Mouse (Mus musculus) left cerebral cortex, adult 2 months (tissue): ENCODE results near the gene Esx1. TPM values are rescaled to one million over a fixed set of nuclear protein-coding genes. Genes with fewer than 3 reads are reported as not detected.
A peak's percentile ranks its signal among the peaks of the same experiment; 100 is the strongest.

Source experiments
- DNase-seq, 2 experiments: peaks; one replicate each; pipeline ENCODE4 v3.0.0; 2021 to 2022; ENCODE audit warnings: low spot score in 2 of 2, mixed read lengths in 1 of 2; ENCODE audit errors: extremely low spot score in 1 of 2
- H3K27ac ChIP-seq: fragments of 200-600 bp; 2 replicates; pipeline ENCODE4 v1.8.1; 2022
- H3K4me3 ChIP-seq: fragments of 200-600 bp; 2 replicates; pipeline ENCODE4 v1.8.1; 2022
- CTCF ChIP-seq: fragments of 200-600 bp; IDR thresholded peaks from 2 replicates; pipeline ENCODE4 v1.8.1; 2022; ENCODE audit warnings: antibody characterized with exemption, mild to moderate bottlenecking, moderate library complexity
- intact Hi-C: fragments of 180-260 bp; cut with DNase I; formaldehyde crosslinking; loops from one replicate; pipeline ENCODE4 v1.15.1; 2025
- total RNA-seq, 2 experiments: library from RNA; stranded (reverse); gene quantifications; 2 replicates each; pipeline ENCODE4 v1.2.3; 2021

Esx1 gene
- total RNA-seq, 2 experiments from 2014 or later, result not detected

- H3K27ac ChIP-seq, result no peak overlapping the region
- H3K4me3 ChIP-seq, result no peak overlapping the region
- TF ChIP-seq CTCF, result peak; percentile 22
- intact Hi-C loops, result no loop called here
- DNase-seq, result peak; percentile 11 to 19
These were observed 3.7 kb downstream of the Esx1 start for GRCm38 (mm10) chrX:137118097-137118746.

DNA sequence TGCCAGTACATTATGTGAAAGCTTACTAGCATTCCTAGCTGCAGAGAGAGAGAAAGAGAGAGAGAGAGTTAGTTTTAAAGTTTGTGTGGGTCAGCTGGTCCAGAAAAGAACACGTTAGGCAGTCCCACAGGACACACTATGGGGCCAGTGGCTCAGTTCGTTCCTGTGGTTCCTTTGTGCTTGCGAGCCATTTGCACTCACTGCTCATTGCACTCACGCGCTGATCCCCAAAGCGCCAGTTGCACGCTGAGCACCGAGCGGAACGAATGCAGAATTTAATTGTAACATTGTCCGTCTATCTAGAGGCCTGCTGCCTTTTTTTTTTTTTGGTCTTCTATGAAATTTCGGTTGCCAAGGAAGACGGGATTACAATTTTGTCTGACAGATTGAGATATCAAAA is 15.4 kb downstream of the Esx1 start:
- Histone ChIP-seq H3K4me3 (no peak overlapping the region), H3K27ac (no peak overlapping the region)
- DNase-seq, result no peak
- intact Hi-C loops, result no loop called here
- no peak for TF ChIP-seq CTCF

DNA sequence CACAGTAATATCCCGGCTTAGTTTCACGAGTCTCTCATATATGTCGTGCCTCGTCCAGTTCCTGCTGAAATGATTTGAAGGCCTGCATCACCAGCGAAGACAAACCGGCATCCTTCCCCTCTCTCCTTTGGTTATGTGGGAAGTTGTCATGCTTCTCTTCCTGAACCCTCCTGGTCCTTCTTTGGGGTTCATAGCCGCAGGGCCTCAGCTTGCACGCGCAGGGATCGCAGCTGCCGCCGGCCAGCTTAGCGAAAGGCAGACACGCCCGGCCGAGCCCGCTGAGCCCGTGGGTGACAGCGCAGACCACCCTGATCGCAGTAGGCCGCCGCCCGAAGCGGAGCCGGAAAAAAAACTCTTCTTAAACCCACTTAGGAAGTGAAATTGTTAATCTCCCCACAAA is 17.4 kb downstream of the Esx1 start:
- intact Hi-C loops, result no loop called here
- H3K27ac ChIP-seq, result no peak overlapping the region
- TF ChIP-seq CTCF, result no peak
- H3K4me3 ChIP-seq, result no peak overlapping the region
- DNase-seq, result no peak

Other genes with a start within 250 kb of the Esx1 start
- not detected for gene H2bfm, start 194.8 kb downstream of the Esx1 start, total RNA-seq
- gene Tmsb15b2, start 146.6 kb downstream of the Esx1 start, total RNA-seq, result 10 to 100 TPM in 1 of 2 experiments, 1 to 10 TPM in 1; 7.5 to 19.7 TPM
- gene Tmsb15l, start 145.2 kb downstream of the Esx1 start, total RNA-seq, result 1 to 10 TPM; 3.6 to 3.8 TPM
- gene Tmsb15b1, start 145.2 kb downstream of the Esx1 start, total RNA-seq, result 1 to 10 TPM; 2.8 to 7.7 TPM
- gene Zcchc18, start 128.9 kb downstream of the Esx1 start, total RNA-seq, result 100 to 1,000 TPM; 258 to 272 TPM
- gene Slc25a53, start 83.8 kb downstream of the Esx1 start, total RNA-seq, result 10 to 100 TPM; 26.5 to 34.7 TPM
- gene Fam199x, start 72.5 kb downstream of the Esx1 start, total RNA-seq, result 10 to 100 TPM in 1 of 2 experiments, 1 to 10 TPM in 1; 8.8 to 10.6 TPM